Mouse (Mus musculus) layer of hippocampus, adult 9-10 months (tissue): ENCODE results near the gene Ccnb2.

ENCODE experiments used
- DNase-seq: peaks from one replicate; pipeline ENCODE4 v3.0.0; 2022; ENCODE audit warnings: low spot score

Ccnb2 gene

GRCm38 (mm10) chr9:70384494-70384893 is 36.9 kb downstream of the Ccnb2 start:
- no peak for DNase-seq

DNA sequence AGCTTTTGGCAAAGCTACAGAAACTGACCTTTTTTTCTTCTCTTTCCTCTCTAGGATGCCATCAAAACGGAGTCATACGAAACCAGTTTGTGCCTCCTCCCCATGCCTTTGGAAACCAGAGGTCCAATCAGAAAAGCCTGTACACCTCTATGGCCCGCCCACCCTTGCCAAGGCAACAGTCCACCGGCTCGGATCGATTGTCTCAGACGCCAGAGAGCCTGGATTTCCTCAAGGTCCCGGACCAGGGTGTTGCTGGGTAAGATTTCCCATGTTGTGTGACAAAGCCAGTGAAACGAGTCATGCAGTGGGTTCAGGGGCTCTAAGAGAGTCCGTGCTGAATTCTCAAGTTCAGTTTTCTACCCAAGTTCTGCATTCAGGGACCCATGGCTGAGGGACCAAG is 37.6 kb downstream of the Ccnb2 start:
- no peak for DNase-seq

GRCm38 (mm10) chr9:70382091-70382490 is 39.3 kb downstream of the Ccnb2 start:
- DNase-seq, result no peak

DNA sequence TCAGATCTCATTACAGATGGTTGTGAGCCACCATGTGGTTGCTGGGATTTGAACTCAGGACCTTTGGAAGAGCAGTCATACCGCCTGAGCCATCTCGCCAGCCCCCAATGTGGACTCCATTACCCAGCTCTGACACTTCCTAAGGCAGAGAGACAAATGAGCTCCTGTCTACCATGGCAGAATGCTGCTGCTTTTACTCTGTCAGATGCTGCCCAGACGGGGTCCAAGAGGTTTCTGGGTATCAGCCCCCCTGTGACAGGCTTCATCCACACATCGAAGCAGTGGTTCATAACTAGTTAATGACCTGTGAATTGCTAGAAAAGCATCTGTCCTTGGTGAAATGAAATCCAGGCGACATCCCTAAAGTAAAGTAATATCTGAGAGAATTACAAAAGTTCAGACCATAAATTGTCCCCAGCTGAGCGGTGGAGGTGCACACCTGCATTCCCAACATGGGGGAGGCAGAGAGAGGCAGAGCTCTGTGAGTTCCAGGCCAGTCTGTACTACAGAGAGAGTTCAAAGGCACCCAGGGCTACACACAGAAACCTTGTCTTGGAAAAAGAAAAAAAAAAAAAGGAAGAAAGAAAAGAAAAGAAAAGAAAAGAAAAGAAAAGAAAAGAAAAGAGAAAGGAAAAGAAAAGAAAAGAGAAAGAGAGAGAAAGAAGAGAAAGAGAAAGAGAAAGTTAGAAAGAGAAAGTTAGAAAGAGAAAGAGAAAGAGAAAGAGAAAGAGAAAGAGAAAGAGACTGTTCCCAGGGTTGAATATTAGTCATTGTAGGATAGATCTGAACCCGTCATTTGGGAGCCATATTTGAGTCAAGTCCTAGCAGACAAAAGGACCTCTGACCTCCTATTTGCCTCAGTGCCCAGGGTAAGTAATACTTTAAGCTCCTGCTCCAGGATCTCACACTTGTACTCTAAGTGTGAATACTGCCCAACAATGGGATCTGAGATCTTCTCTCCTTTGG is 41.6 kb downstream of the Ccnb2 start:
- DNase-seq, result no peak

- DNase-seq, result no peak
These were observed 49.7 kb downstream of the Ccnb2 start for GRCm38 (mm10) chr9:70371638-70372037.

DNA sequence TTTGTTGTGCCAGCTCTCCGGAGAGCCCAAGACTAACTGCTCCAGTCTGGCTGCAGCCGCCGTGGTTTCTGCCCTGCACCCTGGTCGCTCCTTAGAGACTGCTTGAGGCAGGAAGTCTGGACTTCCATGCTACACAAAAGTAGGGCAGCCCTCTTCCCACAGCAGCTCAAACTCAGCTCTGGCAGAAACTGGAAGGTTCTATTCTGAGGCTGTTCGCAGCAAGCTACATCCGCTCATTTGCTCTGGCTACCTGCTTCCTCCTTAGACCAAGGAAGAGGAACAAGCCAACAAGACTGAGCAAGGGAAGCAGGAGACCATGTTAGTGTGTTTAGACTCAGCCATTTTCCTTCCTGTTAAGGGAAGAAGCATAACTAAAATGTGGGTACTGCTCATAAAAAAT is 54.4 kb downstream of the Ccnb2 start:
- no peak for DNase-seq

DNA sequence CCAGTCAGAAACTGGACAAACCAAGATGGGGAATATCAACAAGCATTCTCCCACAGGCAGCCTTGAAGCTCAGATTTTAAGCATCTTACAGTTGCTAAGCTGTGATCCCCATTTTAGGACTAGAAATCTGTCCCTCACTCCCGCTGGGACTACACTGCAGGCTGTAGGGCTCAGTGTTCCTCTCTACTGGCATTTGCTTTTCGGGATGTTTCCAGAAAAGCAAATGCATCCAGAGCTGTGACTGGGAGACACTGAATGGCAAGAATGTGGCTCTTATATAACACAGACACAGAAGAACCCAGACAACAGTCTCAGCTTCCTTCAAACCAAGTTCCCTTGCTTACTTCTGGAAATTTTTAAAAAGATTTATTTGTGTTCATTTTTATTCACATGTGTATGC is 55.4 kb downstream of the Ccnb2 start:
- DNase-seq, result no peak

- DNase-seq, result no peak
These were observed 56.6 kb downstream of the Ccnb2 start for GRCm38 (mm10) chr9:70364741-70365140.

- DNase-seq, result no peak
These were observed 61.8 kb downstream of the Ccnb2 start for GRCm38 (mm10) chr9:70359402-70360131.
